Mouse (Mus musculus) left cerebral cortex, postnatal 36 days (tissue): ENCODE measurements around the gene Tiparp. TPM values are rescaled to one million over a fixed set of nuclear protein-coding genes. Genes with fewer than 3 reads are reported as not detected.

Experiments used
- total RNA-seq, 2 experiments: library from RNA; stranded (reverse); gene quantifications; 2 replicates each; pipeline ENCODE4 v1.2.3; 2021

Gene Tiparp
- total RNA-seq, 2 experiments from 2014 or later, result 9.8 to 11.9 TPM

Other genes starting within 250 kb of the Tiparp start
- gene Ssr3, start 135.8 kb upstream of the Tiparp start, total RNA-seq, result 10 to 100 TPM; 89.4 to 90.8 TPM
- 1 to 10 TPM; 6.9 to 8.2 TPM for gene Lekr1, start 137.8 kb downstream of the Tiparp start, total RNA-seq